Comparison of ENCODE assay signal across 23 mouse cellular contexts in genomic region chr8:122197342-122197741, GRCm38 (mm10).
DNase-seq lines count a peak whose midpoint lies in the region; ATAC-seq lines count a peak whose summit lies in the region.
"Had no signal": no experiment of that assay in that cellular context is flagged by ENCODE, and none has a peak within 500 bp of the region (broad histone marks: within the 10 kb centered on the region; RNA-seq: fewer than 3 reads in every experiment).

No protein-coding gene starts in this region.

- WGBS in midbrain, embryonic 15.5 days, result 65% methylated on average over 5 of the region's 5 CpGs
- WGBS in hindbrain, embryonic 12.5 days, result 71% methylated on average over 5 of the region's 5 CpGs

- H3K9ac ChIP-seq in midbrain, embryonic 15.5 days, result no peak overlapping the region
- no peak overlapping the region for H3K9ac ChIP-seq in hindbrain, embryonic 12.5 days
- H3K9ac ChIP-seq: embryonic facial prominence, embryonic 12.5 days; forebrain, embryonic 12.5 days had no signal

- H3K4me1 ChIP-seq in megakaryocyte, embryonic 14.5 days, result peaks cover 71% of the 10 kb centered on the region
- H3K4me1 ChIP-seq in midbrain, embryonic 15.5 days, result 0 out of 2 replicates have a peak, but pooled peaks cover 5% of the 10 kb centered on the region
- peaks cover 6% of the 10 kb centered on the region for H3K4me1 ChIP-seq in hindbrain, embryonic 12.5 days

- H3K36me3 ChIP-seq in megakaryocyte, embryonic 14.5 days (replicated peaks; ENCODE audit: low read length), result no peaks in the 10 kb centered on the region
- no peaks in the 10 kb centered on the region for H3K36me3 ChIP-seq in midbrain, embryonic 15.5 days (replicated peaks)
- H3K36me3 ChIP-seq in hindbrain, embryonic 12.5 days, result no peaks in the 10 kb centered on the region
- H3K36me3 ChIP-seq: embryonic facial prominence, embryonic 10.5 days; embryonic facial prominence, embryonic 12.5 days; forebrain, embryonic 12.5 days had no signal

- peaks cover 68% of the 10 kb centered on the region for H3K27me3 ChIP-seq in megakaryocyte, embryonic 14.5 days (replicated peaks)
- no peaks in the 10 kb centered on the region for H3K27me3 ChIP-seq in midbrain, embryonic 15.5 days (replicated peaks)
- no peaks in the 10 kb centered on the region for H3K27me3 ChIP-seq in hindbrain, embryonic 12.5 days
- H3K27me3 ChIP-seq: embryonic facial prominence, embryonic 12.5 days; forebrain, embryonic 12.5 days had no signal

- no peak for ATAC-seq in megakaryocyte, adult 5-6 weeks (ENCODE audit: poor library complexity, severe bottlenecking)
- ATAC-seq in granulocyte monocyte progenitor cell, adult 5-6 weeks (replicated peaks; ENCODE audit: poor library complexity, severe bottlenecking), result peak; percentile 67
- no peak for ATAC-seq in midbrain, embryonic 15.5 days (replicated peaks)
- no peak for ATAC-seq in hindbrain, embryonic 12.5 days (ENCODE audit: low FRiP score)
- ATAC-seq: activated CD4-positive, CD25-positive, alpha-beta regulatory T cell, adult 4 months; forebrain, embryonic 14.5 days; forebrain, embryonic 16.5 days had no signal

- H3K9me3 ChIP-seq in megakaryocyte, embryonic 14.5 days, result no peaks in the 10 kb centered on the region
- H3K9me3 ChIP-seq in midbrain, embryonic 15.5 days, result no peaks in the 10 kb centered on the region
- no peaks in the 10 kb centered on the region for H3K9me3 ChIP-seq in hindbrain, embryonic 12.5 days (replicated peaks)
- H3K9me3 ChIP-seq: embryonic facial prominence, embryonic 10.5 days; embryonic facial prominence, embryonic 12.5 days; forebrain, embryonic 12.5 days had no signal

- H3K4me2 ChIP-seq in midbrain, embryonic 15.5 days, result no peak overlapping the region
- H3K4me2 ChIP-seq in hindbrain, embryonic 12.5 days (replicated peaks), result no peak overlapping the region
- H3K4me2 ChIP-seq: embryonic facial prominence, embryonic 12.5 days; forebrain, embryonic 12.5 days had no signal

- H3K27ac ChIP-seq in midbrain, embryonic 15.5 days, result no peak overlapping the region
- no peak overlapping the region for H3K27ac ChIP-seq in hindbrain, embryonic 12.5 days
- H3K27ac ChIP-seq: embryonic facial prominence, embryonic 10.5 days; embryonic facial prominence, embryonic 12.5 days; forebrain, embryonic 12.5 days had no signal

- H3K4me3 ChIP-seq in megakaryocyte, embryonic 14.5 days (replicated peaks), result peak overlapping the region; percentile 68
- H3K4me3 ChIP-seq in midbrain, embryonic 15.5 days, result no peak overlapping the region
- H3K4me3 ChIP-seq in hindbrain, embryonic 12.5 days, result no peak overlapping the region
- H3K4me3 ChIP-seq: embryonic facial prominence, embryonic 10.5 days; embryonic facial prominence, embryonic 12.5 days; forebrain, embryonic 12.5 days had no signal

- peak; percentile 34 for DNase-seq in c-Kit-positive CD71-negative TER-119-negative erythroid progenitor cells, embryonic 14.5 days (ENCODE audit: low read depth)
- DNase-seq in natural killer cell, adult 2 months (ENCODE audit: low spot score in 2 of 2), result peak; percentile 16 to 47
- no peak for DNase-seq in neural tube, embryonic 10.5 days (ENCODE audit: extremely low spot score, low spot score)
- DNase-seq: adrenal gland, adult 8-10 months; adrenal gland, postnatal 14 days; adrenal gland, postnatal 36 days; cerebellum, adult 11 months; cerebellum, adult 18-20 months; cerebellum, adult 8-10 months; cerebellum, adult 9-11 months; cerebellum, postnatal 14 days; cerebellum, postnatal 36 days had no signal
